ENCODE assay signal across 10 mouse cellular contexts in the genomic region with DNA sequence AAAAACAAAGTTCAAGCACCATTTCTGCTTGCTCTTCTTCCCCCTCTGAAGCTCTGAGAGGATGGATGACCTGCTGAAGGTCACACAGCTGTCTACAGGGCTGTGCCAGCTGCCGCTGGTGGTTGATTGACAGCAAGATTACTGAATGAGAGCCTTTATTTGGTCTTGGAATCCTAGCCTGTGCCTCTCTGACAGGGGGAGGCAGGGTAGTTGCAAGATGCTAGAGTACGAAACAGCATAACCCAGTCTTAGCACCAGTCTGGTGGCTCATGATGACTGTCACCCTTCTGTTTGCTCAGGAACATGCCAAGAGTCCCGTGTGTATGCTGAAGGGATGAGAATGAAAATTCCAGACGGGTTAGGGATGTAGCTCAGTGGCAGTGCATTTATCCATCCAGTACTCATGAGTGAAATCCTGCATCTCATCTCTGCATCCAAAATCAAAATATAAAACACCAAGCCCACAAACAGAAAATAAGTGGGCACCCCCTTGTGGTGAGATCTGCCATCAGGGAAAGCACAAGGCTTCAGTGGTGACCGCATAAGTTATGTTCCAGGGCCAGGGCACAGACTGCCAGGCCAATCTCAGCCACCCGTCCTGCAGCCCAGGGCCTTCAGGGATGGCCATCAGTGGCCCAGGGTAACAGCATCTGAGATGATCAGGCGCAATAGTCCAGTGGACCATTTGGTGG. TPM values are rescaled to one million over a fixed set of nuclear protein-coding genes. Genes with fewer than 3 reads are reported as not detected.
DNase-seq lines count a peak whose midpoint lies in the region; ATAC-seq and TF ChIP-seq lines count a peak whose summit lies in the region.
"Had no signal": no experiment of that assay in that cellular context is flagged by ENCODE, and none has a peak within 500 bp of the region (broad histone marks: within the 10 kb centered on the region; RNA-seq: fewer than 3 reads in every experiment).

No protein-coding gene starts in this region.

- H3K27ac ChIP-seq in gastrocnemius, adult 2 months = no peak overlapping the region
- H3K27ac ChIP-seq in midbrain, postnatal 0 days (ENCODE audit: low read depth, low read length) = no peak overlapping the region
- no peak overlapping the region for H3K27ac ChIP-seq in midbrain, embryonic 10.5 days (replicated peaks)
- H3K27ac ChIP-seq in stomach, postnatal 0 days (replicated peaks) = no peak overlapping the region

- no peak for ATAC-seq in midbrain, postnatal 0 days (ENCODE audit: low FRiP score)
- ATAC-seq in stomach, postnatal 0 days (ENCODE audit: low FRiP score, low TSS enrichment) = no peak

- intact Hi-C loops in gastrocnemius, adult 2 months (cut with DNase I) = no loop called here

- H3K4me2 ChIP-seq in midbrain, postnatal 0 days (ENCODE audit: low read depth, low read length, poor library complexity, severe bottlenecking) = no peak overlapping the region
- no peak overlapping the region for H3K4me2 ChIP-seq in stomach, postnatal 0 days (replicated peaks; ENCODE audit: low read depth)

- no peak for TF ChIP-seq POLR2A in lung, adult 2 months (IDR thresholded peaks at IDR 0.05; ENCODE audit: borderline replicate concordance, extremely low read depth, low read depth, low read length)

- peak; percentile 7; the same call in 1 of the 2 replicates for TF ChIP-seq CTCF in gastrocnemius, adult 2 months (IDR thresholded peaks at IDR 0.05)
- peak; percentile 66 for TF ChIP-seq CTCF in midbrain, postnatal 0 days (IDR thresholded peaks at IDR 0.05)
- TF ChIP-seq CTCF in stomach, postnatal 0 days (IDR thresholded peaks at IDR 0.05; ENCODE audit: low read depth) = peak; percentile 60
- no peak for TF ChIP-seq CTCF in lung, adult 2 months (IDR thresholded peaks at IDR 0.05; ENCODE audit: insufficient read depth, low read length)

- H3K9ac ChIP-seq in midbrain, postnatal 0 days (replicated peaks; ENCODE audit: low read length, poor library complexity, severe bottlenecking) = no peak overlapping the region
- H3K9ac ChIP-seq in stomach, postnatal 0 days (ENCODE audit: low read length) = no peak overlapping the region

- H3K9me3 ChIP-seq in midbrain, postnatal 0 days (ENCODE audit: low read length) = no peaks in the 10 kb centered on the region
- H3K9me3 ChIP-seq in midbrain, embryonic 10.5 days (replicated peaks) = no peaks in the 10 kb centered on the region
- H3K9me3 ChIP-seq in stomach, postnatal 0 days (ENCODE audit: control insufficient read depth, low read length) = no peaks in the 10 kb centered on the region

- 73% methylated on average over 7 of the region's 7 CpGs for WGBS in midbrain, postnatal 0 days
- WGBS in midbrain, embryonic 10.5 days = 80% methylated on average over 7 of the region's 7 CpGs
- 69% methylated on average over 7 of the region's 7 CpGs for WGBS in stomach, postnatal 0 days
- WGBS in lung, adult 2 months = 70% methylated on average over 7 of the region's 7 CpGs

- H3K4me3 ChIP-seq in gastrocnemius, adult 2 months = no peak overlapping the region
- H3K4me3 ChIP-seq in midbrain, postnatal 0 days (ENCODE audit: low read depth, low read length) = no peak overlapping the region
- no peak overlapping the region for H3K4me3 ChIP-seq in midbrain, embryonic 10.5 days
- H3K4me3 ChIP-seq in stomach, postnatal 0 days (ENCODE audit: low read depth, low read length) = no peak overlapping the region
- H3K4me3 ChIP-seq in lung, adult 2 months (replicated peaks; ENCODE audit: extremely low read depth, low read depth, low read length) = no peak overlapping the region

- TF ChIP-seq EP300 in stomach, postnatal 0 days (optimal IDR thresholded peaks at IDR 0.05) = no peak

- no peaks in the 10 kb centered on the region for H3K36me3 ChIP-seq in midbrain, postnatal 0 days (ENCODE audit: insufficient read depth, low read length)
- no peaks in the 10 kb centered on the region for H3K36me3 ChIP-seq in midbrain, embryonic 10.5 days
- no peaks in the 10 kb centered on the region for H3K36me3 ChIP-seq in stomach, postnatal 0 days (ENCODE audit: control insufficient read depth, insufficient read depth, low read length)

- no peak for DNase-seq in gastrocnemius, adult 2 months
- DNase-seq in gastrocnemius, postnatal 25 days = no peak
- peak; percentile 32 for DNase-seq in midbrain, postnatal 0 days (ENCODE audit: low spot score)
- no peak for DNase-seq in midbrain, embryonic 10.5 days (ENCODE audit: low spot score)
- DNase-seq in layer of hippocampus, adult 9-10 months (ENCODE audit: low spot score) = peak; percentile 24
- DNase-seq in stomach, postnatal 0 days (ENCODE audit: low spot score) = no peak
- DNase-seq in Muller cell, postnatal 12 days (ENCODE audit: inconsistent ontology term) = no peak
- DNase-seq in lung, adult 2 months = no peak

- H3K4me1 ChIP-seq in midbrain, postnatal 0 days (ENCODE audit: insufficient read depth, low read length) = no peaks in the 10 kb centered on the region
- H3K4me1 ChIP-seq in midbrain, embryonic 10.5 days = peaks cover 10% of the 10 kb centered on the region
- no peaks in the 10 kb centered on the region for H3K4me1 ChIP-seq in stomach, postnatal 0 days (replicated peaks; ENCODE audit: control insufficient read depth, insufficient read depth)
- 0 out of 2 replicates have a peak, but pooled peaks cover 2% of the 10 kb centered on the region for H3K4me1 ChIP-seq in lung, adult 2 months (ENCODE audit: control insufficient read depth, insufficient read depth, low read length)

- H3K27me3 ChIP-seq in midbrain, postnatal 0 days (ENCODE audit: insufficient read depth, low read length) = no peaks in the 10 kb centered on the region
- no peaks in the 10 kb centered on the region for H3K27me3 ChIP-seq in midbrain, embryonic 10.5 days (ENCODE audit: low read depth, poor library complexity, severe bottlenecking)
- no peaks in the 10 kb centered on the region for H3K27me3 ChIP-seq in stomach, postnatal 0 days (ENCODE audit: control insufficient read depth, insufficient read depth, low read length)

RNA-seq across cellular contexts. Expression of a gene that starts 32.8 kb away (rescaled TPM):
- 1 to 10 TPM; 1.5 to 4.7 TPM for total RNA-seq in gastrocnemius, adult 2 months (2021)
- 1 to 10 TPM; 4.4 to 5.5 TPM for total RNA-seq in gastrocnemius, postnatal 25 days (2021)
- 107 and 139 TPM in 2 replicates for total RNA-seq in midbrain, postnatal 0 days (2014; rRNA removed)
- polyA plus RNA-seq in midbrain, postnatal 0 days (2015; fragmentation: Nextera tagmentation; extraction: Ambion mirVana) = 8.0 and 8.1 TPM in 2 replicates
- polyA plus RNA-seq in midbrain, embryonic 10.5 days (2016; fragmentation: Nextera tagmentation; extraction: Ambion mirVana) = 11.0 and 11.9 TPM in 2 replicates
- 4.7 and 7.1 TPM in 2 replicates for polyA plus RNA-seq in stomach, postnatal 0 days (2015; fragmentation: Nextera tagmentation; extraction: Ambion mirVana)
- polyA plus RNA-seq in lung, adult 2 months (2012; rRNA removed) = 81.7 and 94.0 TPM in 2 replicates

RNA-seq across cellular contexts. Expression of a gene that starts 35.9 kb away (rescaled TPM):
- not detected for total RNA-seq in gastrocnemius, adult 2 months (2021)
- not detected for total RNA-seq in gastrocnemius, postnatal 25 days (2021)
- 0.09 TPM in 1 of 2 replicates, not detected in the other for total RNA-seq in midbrain, postnatal 0 days (2014; rRNA removed)
- polyA plus RNA-seq in midbrain, postnatal 0 days (2015; fragmentation: Nextera tagmentation; extraction: Ambion mirVana) = not detected in 2 replicates
- not detected in 2 replicates for polyA plus RNA-seq in midbrain, embryonic 10.5 days (2016; fragmentation: Nextera tagmentation; extraction: Ambion mirVana)
- 0.35 and 0.38 TPM in 2 replicates for polyA plus RNA-seq in stomach, postnatal 0 days (2015; fragmentation: Nextera tagmentation; extraction: Ambion mirVana)
- not detected in 2 replicates for polyA plus RNA-seq in lung, adult 2 months (2012; rRNA removed)
- polyA plus RNA-seq: liver, embryonic 16.5 days; neural tube, embryonic 14.5 days had no signal

Comparison
In these comparisons a context has a peak if more than half of its experiments do, and no peak if none do; other contexts are left out.
1. DNase-seq: peak in midbrain, postnatal 0 days (single experiment) and layer of hippocampus, adult 9-10 months (single experiment); none in gastrocnemius, adult 2 months (single experiment), gastrocnemius, postnatal 25 days (single experiment), midbrain, embryonic 10.5 days (single experiment), stomach, postnatal 0 days (single experiment), Muller cell, postnatal 12 days (single experiment) and lung, adult 2 months (single experiment).